Mouse (Mus musculus): ENCODE data around the gene Sox5.

The Sox5 gene

GRCm38 (mm10) chr6:144041941-144042340 is 739.8 kb downstream of the Sox5 start:
- DNase-seq (ENCODE audit: low spot score), result no peak

DNA sequence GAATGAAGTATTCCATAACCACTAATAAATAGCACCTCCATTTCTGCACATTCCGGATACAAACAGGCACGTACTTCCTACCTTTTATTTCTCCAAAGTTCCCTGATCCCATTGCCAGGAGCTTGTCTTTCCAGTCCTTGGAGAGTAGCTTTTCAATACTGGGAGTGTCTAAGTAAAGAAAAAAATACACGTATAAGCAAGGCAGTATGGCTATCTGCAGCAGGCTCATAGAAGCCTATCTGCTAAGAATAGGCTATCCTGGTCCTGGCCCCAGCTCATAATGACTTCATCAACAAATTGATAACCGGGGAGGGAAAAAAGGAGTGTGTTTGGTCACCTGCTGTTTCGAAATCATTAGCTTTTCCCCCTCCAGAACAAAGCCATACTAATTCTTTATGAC is 740.6 kb downstream of the Sox5 start:
- DNase-seq (ENCODE audit: low spot score), result no peak

DNA sequence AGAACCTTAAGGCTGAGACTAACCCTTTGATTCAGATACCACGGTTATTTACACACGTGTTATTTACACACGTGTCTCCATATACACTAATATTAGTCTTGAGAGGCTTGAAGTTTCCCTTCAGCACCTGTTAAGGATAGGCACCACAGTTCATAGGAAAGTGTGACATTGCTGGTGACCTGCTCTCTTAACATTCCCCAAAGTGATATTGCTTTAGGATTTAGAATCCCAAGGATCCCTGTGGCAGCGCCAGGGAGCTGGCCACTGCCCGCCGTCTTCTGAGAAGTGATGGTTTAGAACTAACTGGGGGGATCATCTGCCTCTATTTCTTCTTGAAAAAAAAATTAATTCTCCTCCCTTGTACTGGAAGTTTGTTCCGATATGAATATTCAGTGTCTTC is 741.4 kb downstream of the Sox5 start:
- no peak for DNase-seq (ENCODE audit: low spot score)

DNA sequence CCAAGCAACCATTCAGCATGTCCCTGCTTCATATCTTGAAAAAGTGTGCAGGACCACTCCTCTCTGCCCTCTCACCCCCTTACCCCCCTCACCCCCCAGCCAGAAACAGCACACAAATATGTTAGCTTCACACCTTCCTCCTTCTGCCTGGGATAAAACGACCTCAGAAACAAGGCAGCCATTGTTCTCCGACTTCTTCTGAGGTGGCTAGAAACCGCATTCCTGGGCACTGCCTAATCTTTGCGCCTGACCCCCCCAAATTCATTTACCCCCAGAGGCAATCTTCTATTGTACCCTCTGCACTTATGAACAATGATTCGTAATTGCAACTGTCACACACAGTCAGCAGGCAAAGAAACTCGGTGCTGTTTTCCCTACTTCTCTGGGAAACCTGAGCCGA is 742.6 kb downstream of the Sox5 start:
- no peak for DNase-seq (ENCODE audit: low spot score)

DNA sequence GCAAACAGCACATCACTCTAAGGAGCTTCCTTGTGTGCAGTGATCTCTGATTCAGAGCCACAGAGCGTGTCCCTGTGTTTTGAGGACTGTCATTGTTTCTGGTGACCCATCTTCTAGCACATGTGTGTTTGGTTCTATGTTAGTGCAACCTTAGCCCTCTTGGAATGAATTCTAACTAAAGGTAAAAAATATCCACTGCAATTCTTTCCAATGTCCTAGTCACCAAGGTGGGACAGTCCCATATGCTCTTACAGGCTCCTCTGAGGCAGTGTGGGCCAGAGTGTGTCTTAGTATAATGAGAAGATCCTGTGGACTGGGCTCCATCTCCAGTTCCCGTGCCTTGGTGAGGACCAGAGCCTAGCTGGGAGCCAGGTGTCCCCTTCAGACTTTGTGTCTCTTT is 748.6 kb downstream of the Sox5 start:
- no peak for DNase-seq (ENCODE audit: low spot score)

GRCm38 (mm10) chr6:144016929-144017328 is 764.8 kb downstream of the Sox5 start:
- no peak for DNase-seq (ENCODE audit: low spot score)

GRCm38 (mm10) chr6:144011880-144012524 is 769.8 kb downstream of the Sox5 start:
- DNase-seq (ENCODE audit: low spot score), result no peak

DNA sequence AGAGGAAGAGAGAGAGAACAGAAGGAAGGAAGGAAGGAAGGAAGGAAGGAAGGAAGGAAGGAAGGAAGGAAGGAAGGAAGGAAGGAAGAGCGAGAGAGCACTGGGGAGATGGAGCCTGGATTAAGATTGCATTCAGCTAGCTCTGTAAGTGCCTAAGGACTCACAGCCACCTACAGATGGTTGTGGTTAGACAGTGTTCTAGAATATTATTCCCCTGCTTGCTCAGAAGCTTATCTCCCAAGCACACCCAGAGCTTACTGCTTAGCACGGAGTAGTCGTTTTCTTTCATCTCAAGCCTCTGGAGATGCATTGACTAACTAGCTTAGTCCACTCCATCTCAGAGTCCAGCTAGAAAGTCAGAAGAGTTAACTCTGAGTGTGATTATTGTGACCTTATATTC is 770.8 kb downstream of the Sox5 start:
- no peak for DNase-seq (ENCODE audit: low spot score)

DNA sequence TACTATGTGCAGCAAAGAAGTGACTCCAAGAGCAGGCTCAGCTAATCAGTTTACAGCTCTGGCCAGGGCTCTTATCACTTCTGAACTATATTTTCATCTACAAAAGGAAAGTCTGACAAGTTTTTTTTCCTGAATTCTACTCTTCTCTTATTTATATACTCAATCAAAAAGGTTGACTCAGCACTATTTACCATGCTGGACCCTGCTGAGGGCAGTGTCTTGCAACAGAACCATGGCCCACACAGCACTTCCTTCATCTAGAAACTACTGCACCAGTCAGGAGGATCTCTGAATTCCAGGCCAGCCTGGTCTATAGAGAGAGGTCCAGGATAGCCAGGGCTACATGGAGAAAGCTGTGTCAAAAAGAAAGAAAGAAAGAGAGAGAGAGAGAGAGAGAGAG is 771.5 kb downstream of the Sox5 start:
- no peak for DNase-seq (ENCODE audit: low spot score)

- no peak for DNase-seq (ENCODE audit: low spot score)
These were observed 776.6 kb downstream of the Sox5 start for GRCm38 (mm10) chr6:144005132-144005531.

DNA sequence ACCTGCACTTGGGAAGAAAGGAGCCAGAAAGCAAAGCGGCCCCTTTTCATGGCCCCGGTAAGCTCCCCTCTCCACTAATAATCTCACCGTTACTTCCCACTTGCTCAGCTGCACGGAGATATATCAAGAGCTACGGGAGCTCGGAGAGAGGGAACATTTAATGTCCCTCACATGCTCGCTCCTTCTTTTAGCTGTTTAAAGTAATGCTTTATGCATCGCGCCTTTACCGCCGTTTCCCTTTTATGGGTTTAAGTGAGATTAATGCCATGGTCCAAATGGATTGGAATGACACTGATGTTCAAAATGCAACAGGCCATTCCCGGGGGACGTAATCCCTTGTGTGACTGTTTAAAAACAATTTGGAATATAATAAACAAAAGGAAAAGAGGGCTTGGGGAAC is 783.6 kb downstream of the Sox5 start:
- DNase-seq (ENCODE audit: low spot score), result no peak

DNA sequence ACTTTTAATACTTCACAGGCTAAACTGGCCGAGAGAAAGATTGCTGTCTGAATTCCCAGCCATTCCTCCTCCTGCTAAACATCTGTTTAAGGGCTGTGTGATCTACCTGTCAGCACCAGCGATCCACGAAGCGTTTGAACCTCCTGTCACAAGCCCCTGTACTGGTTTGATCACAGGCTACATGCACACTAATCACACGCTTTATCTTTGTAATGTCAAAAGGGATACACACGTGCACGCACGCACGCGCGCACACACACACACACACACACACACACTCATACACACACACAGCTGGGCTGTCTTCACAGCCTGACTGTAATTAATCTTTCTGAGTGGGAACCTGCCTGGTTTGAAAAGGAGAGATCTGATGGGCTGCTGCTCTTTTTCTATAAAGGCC is 784.2 kb downstream of the Sox5 start:
- DNase-seq (ENCODE audit: low spot score), result no peak

- no peak for DNase-seq (ENCODE audit: low spot score)
These were observed 786.7 kb downstream of the Sox5 start for GRCm38 (mm10) chr6:143995046-143995445.

DNA sequence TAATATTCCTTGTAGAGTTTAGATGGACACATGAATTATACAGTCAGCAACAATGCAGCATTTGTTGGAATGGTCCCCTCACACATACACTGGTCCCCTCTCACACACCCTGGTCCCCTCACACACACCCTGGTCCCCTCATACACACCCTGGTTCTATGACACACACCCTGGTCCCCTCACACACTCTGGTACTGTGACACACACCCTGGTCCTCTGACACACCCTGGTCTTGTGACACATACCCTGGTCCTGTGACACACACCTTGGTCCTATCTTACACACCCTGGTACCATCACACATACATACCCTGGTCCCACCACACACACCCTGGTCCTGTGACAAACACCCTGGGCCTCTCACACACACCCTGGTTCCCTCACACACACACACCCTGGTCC is 794.2 kb downstream of the Sox5 start:
- no peak for DNase-seq (ENCODE audit: low spot score)

GRCm38 (mm10) chr6:143980131-143980530 is 801.6 kb downstream of the Sox5 start:
- DNase-seq (ENCODE audit: low spot score), result no peak

DNA sequence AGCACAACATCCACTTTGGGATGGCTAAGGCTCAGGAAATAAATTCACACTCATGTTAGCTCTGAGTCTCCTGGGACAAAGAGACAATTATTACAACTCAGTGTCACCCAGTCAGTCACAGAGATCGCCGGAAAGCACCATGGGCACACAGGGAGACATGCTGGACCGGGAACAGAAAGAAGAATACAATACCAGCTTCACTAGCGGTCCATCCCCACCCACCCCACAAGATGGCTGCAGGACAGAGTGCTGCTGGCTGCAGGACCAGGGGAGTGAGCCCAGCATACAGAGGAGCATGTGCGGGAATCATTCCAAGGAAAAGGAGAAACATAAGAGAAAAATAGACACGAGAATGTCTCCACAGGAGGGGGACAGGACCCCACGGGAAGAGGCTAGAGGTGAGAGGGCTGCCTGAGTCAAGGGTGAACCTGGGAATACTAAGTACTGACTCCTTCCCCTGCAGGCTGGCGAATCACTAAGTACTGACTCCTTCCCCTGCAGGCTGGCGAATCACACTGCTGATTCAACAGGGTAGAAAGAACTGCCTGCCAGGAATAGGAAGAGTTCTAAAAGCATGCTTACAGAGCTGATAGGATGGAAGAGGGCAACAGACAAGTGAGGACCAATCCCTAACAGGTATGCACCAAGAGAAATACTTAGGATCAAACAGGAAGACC is 813.9 kb downstream of the Sox5 start:
- no peak for DNase-seq (ENCODE audit: low spot score)

DNA sequence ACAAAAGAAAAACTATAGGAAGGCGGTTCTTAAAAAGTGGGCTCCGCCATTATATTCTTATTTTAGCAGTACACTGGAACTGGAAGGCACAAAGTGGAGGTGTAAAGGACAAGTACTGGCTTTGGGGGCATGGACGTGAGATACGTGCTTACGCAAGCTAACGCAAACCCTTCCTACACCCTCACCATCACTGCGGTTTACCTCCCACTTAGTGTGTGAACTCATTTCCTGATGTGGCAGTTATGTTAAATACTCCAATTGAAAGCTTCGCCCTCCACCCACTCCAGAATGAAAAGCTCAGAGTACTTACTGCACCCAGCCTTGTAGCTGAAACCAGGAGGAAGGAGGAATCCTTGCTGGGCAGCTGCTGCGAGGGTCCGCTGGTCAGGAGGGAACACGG is 821.3 kb downstream of the Sox5 start:
- DNase-seq (ENCODE audit: low spot score), result no peak

- no peak for DNase-seq (ENCODE audit: low spot score)
These were observed 821.7 kb downstream of the Sox5 start for GRCm38 (mm10) chr6:143960081-143960480.

DNA sequence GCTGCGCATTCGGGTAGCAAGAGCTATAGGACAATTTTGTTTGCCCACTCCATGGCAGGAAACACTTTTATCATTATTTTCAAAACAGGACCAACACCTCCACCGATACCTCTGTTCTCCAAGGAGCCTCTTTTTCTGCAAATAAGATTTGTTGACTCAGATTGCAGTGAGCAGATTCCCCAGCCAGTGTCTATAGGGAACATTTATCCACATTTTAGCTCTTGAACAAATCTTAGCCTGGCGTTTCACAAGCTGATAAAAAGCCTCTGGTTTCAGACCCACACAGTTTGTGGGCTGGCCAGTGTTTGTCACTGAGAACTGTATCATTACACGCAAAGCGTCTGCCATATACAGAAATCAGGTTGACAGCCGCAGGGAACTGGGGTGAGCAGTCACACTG is 823.4 kb downstream of the Sox5 start:
- no peak for DNase-seq (ENCODE audit: low spot score)

DNA sequence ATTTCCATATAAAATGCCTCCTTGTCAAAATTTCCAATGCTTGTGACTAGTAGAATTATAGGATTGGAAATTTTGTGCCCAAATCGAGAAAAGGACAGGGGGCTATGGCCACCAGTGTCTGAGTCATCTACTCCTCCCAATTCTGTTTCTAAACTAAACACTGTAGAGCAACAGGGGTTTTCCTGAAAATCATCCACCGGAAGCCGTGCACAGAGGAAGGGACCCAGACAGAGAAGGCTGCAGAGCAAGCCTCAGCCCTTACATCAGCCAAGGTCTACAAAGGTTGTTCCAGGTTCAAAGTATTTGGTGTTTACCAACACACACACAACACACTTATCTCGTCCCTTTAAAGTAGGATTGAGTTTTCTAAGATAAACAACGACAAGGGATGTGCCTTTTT is 824.7 kb downstream of the Sox5 start:
- no peak for DNase-seq (ENCODE audit: low spot score)

GRCm38 (mm10) chr6:143948553-143949308 is 833.0 kb downstream of the Sox5 start:
- no peak for DNase-seq (ENCODE audit: low spot score)

DNA sequence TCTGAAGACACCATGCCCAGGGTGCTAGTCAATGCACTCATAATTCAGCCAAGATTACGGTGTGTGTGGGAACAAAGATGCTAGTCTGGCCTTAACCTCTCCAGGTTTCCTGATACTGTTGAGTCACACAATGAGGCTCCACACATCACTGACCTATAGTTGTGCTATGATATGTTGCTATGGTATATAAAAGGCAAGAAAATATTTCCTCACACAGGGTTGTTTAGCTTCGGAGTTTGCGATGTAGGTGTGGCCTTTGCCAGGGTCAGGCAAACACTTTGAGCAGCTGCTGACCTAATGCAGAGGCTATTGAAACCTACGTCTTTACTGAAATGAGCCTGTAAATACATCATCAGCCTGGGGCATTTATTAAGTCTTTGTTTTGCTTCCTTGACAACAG is 833.7 kb downstream of the Sox5 start:
- DNase-seq (ENCODE audit: low spot score), result no peak

GRCm38 (mm10) chr6:143943126-143943525 is 838.7 kb downstream of the Sox5 start:
- no peak for DNase-seq (ENCODE audit: low spot score)

All from c-Kit-positive CD71-positive TER-119-positive erythroid progenitor cells, embryonic 14.5 days (primary cell).